Mouse (Mus musculus) heart, postnatal 0 days (tissue): ENCODE measurements at regions not wholly inside any gene's neighbourhood (a gene's known extent, or its start where the extent isn't known, plus 50 kb on each side); places are given as distances from the start of the nearest gene placed in this dataset.

Experiments
- CTCF ChIP-seq: IDR thresholded peaks from 2 replicates; pipeline ENCODE4 v1.5.1; 2016; ENCODE audit warnings: antibody characterized with exemption, control low read depth, low read depth
- EP300 ChIP-seq: IDR thresholded peaks from 2 replicates; pipeline ENCODE4 v1.6.1; 2016; ENCODE audit warnings: antibody characterized with exemption, low read depth

- no peak for TF ChIP-seq CTCF
- no peak for TF ChIP-seq EP300
These were observed 126.7 kb downstream of the Nab1 start for GRCm38 (mm10) chr1:52373817-52374216.
